Mouse (Mus musculus) left cerebral cortex, postnatal 4 days (tissue): ENCODE measurements around the gene Olfr1315-ps1. TPM values are rescaled to one million over a fixed set of nuclear protein-coding genes. Genes with fewer than 3 reads are reported as not detected.

ENCODE experiments used
- DNase-seq: peaks from one replicate; pipeline ENCODE4 v3.0.0-alpha.2; 2022
- intact Hi-C: fragments of 180-260 bp; cut with DNase I; formaldehyde crosslinking; loops from one replicate; pipeline ENCODE4 v1.15.1; 2025
- total RNA-seq, 2 experiments: library from RNA; stranded (reverse); gene quantifications; 2 replicates each; pipeline ENCODE4 v1.2.3; 2021

Gene Olfr1315-ps1
- total RNA-seq: not detected

DNA sequence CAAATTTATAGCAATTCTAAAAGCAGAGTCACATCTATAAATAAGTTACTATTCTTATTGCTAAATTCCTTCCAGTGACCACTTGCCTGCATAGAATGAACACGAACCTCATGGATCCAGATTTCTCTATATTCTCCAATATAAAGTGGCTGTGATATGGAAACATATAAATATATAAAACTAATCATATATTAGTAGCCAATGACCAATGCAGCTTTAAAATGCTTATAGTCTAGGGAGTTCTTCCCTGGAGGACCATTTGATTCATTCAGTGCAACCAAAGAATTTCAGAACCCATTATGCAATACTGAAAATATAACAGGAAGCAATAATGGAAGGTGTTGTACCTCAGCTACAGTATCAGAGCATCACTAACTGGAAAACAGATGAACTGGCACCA lies at the start of gene Olfr1315-ps1:
Olfr1315-ps1 (minus strand) TSS at position 101 of the 400 bp plus-strand sequence.
- intact Hi-C loops: no loop called here
- no peak for DNase-seq

DNA sequence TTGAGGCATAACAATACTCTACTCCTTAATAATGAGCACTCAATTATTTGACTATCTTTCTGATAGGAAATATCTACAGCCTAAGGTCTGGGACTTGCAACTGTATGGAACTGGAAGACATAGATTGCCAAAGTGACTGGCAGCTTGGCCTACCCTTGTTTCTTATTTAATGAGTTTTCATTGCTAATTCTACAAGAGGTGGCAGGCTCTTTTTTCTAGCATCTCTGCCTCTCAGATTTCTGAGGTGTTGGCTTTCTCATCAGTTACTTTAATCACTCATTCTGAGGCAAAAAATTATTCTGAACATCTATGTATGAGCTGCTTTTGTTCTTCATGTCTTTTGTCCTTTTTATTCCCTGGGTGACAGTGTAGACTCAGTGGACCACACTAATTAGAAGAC lies 38.7 kb upstream of the Olfr1315-ps1 start, which contains the start of gene Olfr1318:
Olfr1318 (plus strand) TSS at position 301 of the 400 bp plus-strand sequence.
- DNase-seq: no peak
- intact Hi-C loops: no loop called here

DNA sequence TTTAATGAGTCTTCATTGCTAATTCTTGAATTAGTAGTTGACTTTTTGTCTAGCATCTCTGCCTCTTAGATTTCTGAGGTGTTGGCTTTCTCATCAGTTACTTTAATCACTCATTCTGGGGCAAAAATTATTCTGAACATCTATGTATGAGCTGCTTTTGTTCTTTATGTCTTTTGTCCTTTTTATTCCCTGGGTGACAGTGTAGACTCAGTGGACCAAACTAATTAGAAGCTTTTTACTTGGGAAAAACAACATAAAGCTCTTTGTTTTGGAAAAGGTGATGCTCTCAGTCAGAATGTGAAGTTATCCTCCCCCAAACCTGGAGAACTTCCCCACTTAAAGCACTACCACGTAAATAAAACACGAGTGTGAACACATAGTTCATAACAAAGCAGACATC lies 24.8 kb upstream of the Olfr1315-ps1 start, which contains the start of gene Olfr1317:
Olfr1317 (plus strand) TSS at position 301 of the 400 bp plus-strand sequence.
- intact Hi-C loops: no loop called here

DNA sequence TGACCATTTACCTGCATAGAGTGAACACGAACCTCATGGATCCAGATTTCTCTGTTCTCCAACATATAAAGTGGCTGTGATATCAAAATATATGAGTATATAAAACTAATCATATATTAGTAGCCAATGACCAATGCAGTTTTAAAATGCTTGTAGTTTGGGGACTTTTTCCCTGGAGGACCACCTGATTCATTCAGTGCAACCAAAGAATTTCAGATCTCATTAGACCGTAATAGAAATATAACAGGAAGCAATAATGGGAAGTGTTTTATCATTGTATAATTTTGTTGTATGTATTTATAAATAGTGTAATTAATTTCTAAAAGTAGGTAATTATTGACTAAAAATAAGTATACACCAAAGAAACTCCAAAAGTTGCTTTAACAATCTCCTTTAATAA lies 19.6 kb upstream of the Olfr1315-ps1 start, which contains the start of gene Olfr1316:
Olfr1316 (minus strand) TSS at position 101 of the 400 bp plus-strand sequence.
- intact Hi-C loops: no loop called here
- DNase-seq: no peak

More for the DNA sequence above, 24.8 kb upstream of the Olfr1315-ps1 start, which contains the start of gene Olfr1317:
- no peak for DNase-seq

DNA sequence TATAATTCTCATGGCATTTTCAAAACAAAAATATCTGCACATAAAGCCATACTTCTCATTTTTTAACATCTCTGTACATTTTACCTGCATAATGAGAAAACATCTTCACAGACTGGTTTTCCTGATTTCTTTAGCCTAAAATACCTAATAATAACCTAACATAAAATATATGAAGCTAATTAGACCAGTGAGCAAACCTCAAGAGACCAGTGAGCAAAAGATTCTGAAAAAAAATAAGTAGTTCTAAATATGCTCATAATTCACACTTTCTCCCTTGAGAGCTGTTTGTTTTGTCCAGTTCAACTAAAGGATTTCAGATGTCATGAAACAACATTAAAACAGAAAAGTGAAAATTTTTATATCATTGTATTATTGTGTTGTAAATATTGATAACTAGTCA lies 18.6 kb downstream of the Olfr1315-ps1 start, which contains the start of gene Olfr1314:
Olfr1314 (minus strand) TSS at position 101 of the 400 bp plus-strand sequence.
- intact Hi-C loops: no loop called here
- no peak for DNase-seq

DNA sequence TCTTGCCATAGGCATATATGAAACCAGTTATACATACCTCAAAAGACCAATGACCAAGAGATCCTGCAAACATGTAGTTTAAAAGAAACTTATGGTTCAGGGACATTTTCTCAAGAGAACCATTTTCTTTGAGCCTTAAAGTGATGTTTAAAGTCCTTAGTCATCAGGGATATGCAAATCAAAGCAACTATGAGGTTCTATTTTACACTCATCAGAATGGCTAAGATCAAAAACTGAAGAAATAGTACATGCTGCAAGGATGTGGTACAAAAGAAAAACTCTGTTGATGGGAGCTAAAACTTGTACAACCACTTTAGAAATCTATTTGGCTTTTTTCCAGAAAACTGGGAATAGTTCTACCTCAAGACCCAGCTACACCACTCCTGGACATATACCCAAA lies 37.5 kb downstream of the Olfr1315-ps1 start, which contains the start of gene Olfr1313:
Olfr1313 (minus strand) TSS at position 101 of the 400 bp plus-strand sequence.
- no peak for DNase-seq
- intact Hi-C loops: no loop called here

Other genes starting within 250 kb of the Olfr1315-ps1 start
- not detected for gene Olfr1305, start 238.3 kb downstream of the Olfr1315-ps1 start, total RNA-seq
- not detected for gene Olfr1306, start 199.2 kb downstream of the Olfr1315-ps1 start, total RNA-seq
- under 1 TPM; 0.04 TPM for gene Olfr1307, start 166.0 kb downstream of the Olfr1315-ps1 start, total RNA-seq
- gene Olfr1308, start 150.5 kb downstream of the Olfr1315-ps1 start, total RNA-seq: not detected
- not detected for gene Olfr1309, start 125.2 kb downstream of the Olfr1315-ps1 start, total RNA-seq
- gene Olfr1310, start 102.7 kb downstream of the Olfr1315-ps1 start, total RNA-seq: not detected
- not detected for gene Olfr1311, start 91.0 kb downstream of the Olfr1315-ps1 start, total RNA-seq
- gene Olfr1312, start 65.2 kb downstream of the Olfr1315-ps1 start, total RNA-seq: not detected
- gene Olfr1313, start 37.6 kb downstream of the Olfr1315-ps1 start, total RNA-seq: not detected
- not detected for gene Olfr1314, start 18.7 kb downstream of the Olfr1315-ps1 start, total RNA-seq
- not detected for gene Olfr1316, start 19.5 kb upstream of the Olfr1315-ps1 start, total RNA-seq
- gene Olfr1317, start 24.9 kb upstream of the Olfr1315-ps1 start, total RNA-seq: not detected
- not detected for gene Olfr1318, start 38.8 kb upstream of the Olfr1315-ps1 start, total RNA-seq
- 10 to 100 TPM; 47.7 to 50.4 TPM for gene Lpcat4, start 124.0 kb upstream of the Olfr1315-ps1 start, total RNA-seq
- not detected for gene Nutm1, start 143.9 kb upstream of the Olfr1315-ps1 start, total RNA-seq
- 10 to 100 TPM; 72.4 to 79.6 TPM for gene Nop10, start 146.5 kb upstream of the Olfr1315-ps1 start, total RNA-seq
- gene Slc12a6, start 150.4 kb upstream of the Olfr1315-ps1 start, total RNA-seq: 10 to 100 TPM; 84.1 to 87.2 TPM
- gene Gm21985, start 150.9 kb upstream of the Olfr1315-ps1 start, total RNA-seq: under 1 TPM in 1 of 2 experiments, not detected in 1; 0.64 TPM